Mouse (Mus musculus): ENCODE results near the gene Wdr20. TPM values are rescaled to one million over a fixed set of nuclear protein-coding genes. Genes with fewer than 3 reads are reported as not detected.

Wdr20 gene
- total RNA-seq, 2 experiments from 2014 or later = 44.1 to 45.3 TPM

DNA sequence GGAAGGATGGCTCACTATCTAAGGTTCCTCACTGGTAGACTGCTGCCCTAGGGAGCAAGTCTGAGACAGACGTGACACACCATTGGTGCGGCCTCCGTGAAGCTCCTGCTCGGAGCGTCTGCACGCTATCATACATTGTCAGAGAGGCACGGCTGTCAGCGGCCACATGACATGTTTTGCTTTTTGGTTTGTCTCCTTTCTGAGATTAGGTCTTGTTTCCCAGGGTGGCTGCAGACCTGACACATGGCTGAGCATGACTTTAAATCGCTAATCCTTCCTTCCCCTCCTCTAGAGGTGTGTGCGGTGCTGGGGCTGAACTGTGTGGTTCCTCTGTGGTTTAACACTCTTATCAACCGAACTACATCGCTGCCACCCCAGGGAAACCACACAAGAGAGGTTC is 113.7 kb downstream of the Wdr20 start:
- peak; percentile 34 to 42 for DNase-seq

DNA sequence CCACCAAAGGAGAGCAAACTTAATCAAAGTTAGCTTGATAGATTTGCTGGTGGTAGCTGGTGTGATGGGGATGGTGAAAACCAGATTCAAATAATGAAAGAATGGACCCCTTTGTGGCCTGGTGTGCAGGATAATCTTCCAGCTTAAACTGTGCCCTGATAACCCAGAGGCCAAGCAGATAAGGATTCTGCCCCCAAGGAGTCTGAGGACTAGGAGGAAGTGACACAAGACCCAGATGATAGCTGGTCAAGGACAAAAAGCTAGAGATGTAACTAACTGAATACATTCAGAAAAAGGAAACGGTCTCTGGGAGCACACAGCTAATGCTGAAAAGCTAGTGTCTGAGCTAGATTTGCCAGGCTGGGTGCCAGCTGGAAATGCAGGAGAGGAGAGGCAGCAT is 114.2 kb downstream of the Wdr20 start:
- DNase-seq = no peak

Other genes starting within 250 kb of the Wdr20 start
- gene Dync1h1, start 136.5 kb upstream of the Wdr20 start, total RNA-seq (2021) = 100 to 1,000 TPM; 148 to 179 TPM
- gene 1700001K19Rik, start 55.3 kb upstream of the Wdr20 start, total RNA-seq (2021) = not detected
- gene Hsp90aa1, start 35.2 kb upstream of the Wdr20 start, total RNA-seq (2021) = 100 to 1,000 TPM; 501 to 911 TPM
- 1 to 10 TPM; 1.2 to 1.6 TPM for gene Mok, start 103.0 kb downstream of the Wdr20 start, total RNA-seq (2021)
- 10 to 100 TPM; 10.9 to 12.2 TPM for gene Zfp839, start 112.3 kb downstream of the Wdr20 start, total RNA-seq (2021)
- gene Cinp, start 151.2 kb downstream of the Wdr20 start, total RNA-seq (2021) = 10 to 100 TPM; 41.2 to 42.2 TPM
- 10 to 100 TPM in 1 of 2 experiments, 1 to 10 TPM in 1; 9.6 to 10.3 TPM for gene Tecpr2, start 151.3 kb downstream of the Wdr20 start, total RNA-seq (2021)
- gene Ankrd9, start 241.1 kb downstream of the Wdr20 start, total RNA-seq (2021) = 10 to 100 TPM; 25.6 to 39.4 TPM